ENCODE assay signal across 17 mouse cellular contexts in genomic region chr11:71929716-71930488, GRCm38 (mm10).
DNase-seq lines count a peak whose midpoint lies in the region; ATAC-seq and TF ChIP-seq lines count a peak whose summit lies in the region.
"Had no signal": no experiment of that assay in that cellular context is flagged by ENCODE, and none has a peak within 500 bp of the region (broad histone marks: within the 10 kb centered on the region; RNA-seq: fewer than 3 reads in every experiment).

No protein-coding gene starts in this region.

- WGBS in hindbrain, postnatal 0 days, result 76% methylated on average over 7 of the region's 7 CpGs
- WGBS in hindbrain, embryonic 16.5 days, result 78% methylated on average over 7 of the region's 7 CpGs
- WGBS in midbrain, embryonic 15.5 days, result 78% methylated on average over 7 of the region's 7 CpGs

- no peak overlapping the region for H3K4me2 ChIP-seq in hindbrain, postnatal 0 days (ENCODE audit: low read depth, low read length)
- H3K4me2 ChIP-seq in hindbrain, embryonic 16.5 days (ENCODE audit: low read length), result no peak overlapping the region
- H3K4me2 ChIP-seq in midbrain, embryonic 15.5 days, result no peak overlapping the region
- H3K4me2 ChIP-seq: limb, embryonic 13.5 days; midbrain, embryonic 13.5 days had no signal

- no peak for TF ChIP-seq CTCF in hindbrain, postnatal 0 days (IDR thresholded peaks at IDR 0.05; ENCODE audit: low read depth)

- H3K27me3 ChIP-seq in hindbrain, postnatal 0 days (ENCODE audit: insufficient read depth, low read length), result no peaks in the 10 kb centered on the region
- no peaks in the 10 kb centered on the region for H3K27me3 ChIP-seq in hindbrain, embryonic 16.5 days (replicated peaks; ENCODE audit: control insufficient read depth, insufficient read depth, low read length)
- no peaks in the 10 kb centered on the region for H3K27me3 ChIP-seq in midbrain, embryonic 15.5 days (replicated peaks)
- H3K27me3 ChIP-seq: limb, embryonic 13.5 days; midbrain, embryonic 13.5 days; Patski had no signal

- H3K9ac ChIP-seq in hindbrain, postnatal 0 days (replicated peaks; ENCODE audit: low read length), result no peak overlapping the region
- no peak overlapping the region for H3K9ac ChIP-seq in hindbrain, embryonic 16.5 days (ENCODE audit: low read depth, low read length)
- no peak overlapping the region for H3K9ac ChIP-seq in midbrain, embryonic 15.5 days
- H3K9ac ChIP-seq: limb, embryonic 13.5 days; liver, embryonic 14.5 days; midbrain, embryonic 13.5 days had no signal

- H3K36me3 ChIP-seq in hindbrain, postnatal 0 days (ENCODE audit: insufficient read depth, low read length), result no peaks in the 10 kb centered on the region
- H3K36me3 ChIP-seq in hindbrain, embryonic 16.5 days (ENCODE audit: control insufficient read depth, insufficient read depth, low read length), result no peaks in the 10 kb centered on the region
- no peaks in the 10 kb centered on the region for H3K36me3 ChIP-seq in midbrain, embryonic 15.5 days (replicated peaks)
- H3K36me3 ChIP-seq: limb, embryonic 13.5 days; midbrain, embryonic 13.5 days had no signal

- H3K4me3 ChIP-seq in hindbrain, postnatal 0 days (ENCODE audit: low read length), result no peak overlapping the region
- H3K4me3 ChIP-seq in hindbrain, embryonic 16.5 days (ENCODE audit: low read length), result no peak overlapping the region
- no peak overlapping the region for H3K4me3 ChIP-seq in midbrain, embryonic 15.5 days
- H3K4me3 ChIP-seq: limb, embryonic 13.5 days; midbrain, embryonic 13.5 days had no signal

- H3K27ac ChIP-seq in hindbrain, postnatal 0 days, result no peak overlapping the region
- H3K27ac ChIP-seq in hindbrain, embryonic 16.5 days (ENCODE audit: low read depth, low read length), result no peak overlapping the region
- no peak overlapping the region for H3K27ac ChIP-seq in midbrain, embryonic 15.5 days
- H3K27ac ChIP-seq: limb, embryonic 13.5 days; liver, embryonic 14.5 days; midbrain, embryonic 13.5 days had no signal

- no peak for ATAC-seq in hindbrain, postnatal 0 days
- ATAC-seq in hindbrain, embryonic 16.5 days, result no peak
- ATAC-seq in midbrain, embryonic 15.5 days (replicated peaks), result no peak
- ATAC-seq: midbrain, embryonic 13.5 days; Patski had no signal

- no peaks in the 10 kb centered on the region for H3K4me1 ChIP-seq in hindbrain, postnatal 0 days (ENCODE audit: insufficient read depth, low read length)
- no peaks in the 10 kb centered on the region for H3K4me1 ChIP-seq in hindbrain, embryonic 16.5 days (ENCODE audit: control insufficient read depth, insufficient read depth, low read depth, low read length)
- no peaks in the 10 kb centered on the region for H3K4me1 ChIP-seq in midbrain, embryonic 15.5 days
- H3K4me1 ChIP-seq: limb, embryonic 13.5 days; midbrain, embryonic 13.5 days had no signal

- peak; percentile 10 for DNase-seq in hindbrain, postnatal 0 days (ENCODE audit: low spot score)
- peak; percentile 79 for DNase-seq in brain, adult 2 months (ENCODE audit: low read depth, low spot score)
- DNase-seq in frontal cortex, adult 2 months (ENCODE audit: extremely low spot score in 1 of 2, low spot score in 1 of 2), result peak; percentile 17 to 67
- peak; percentile 59 to 75 for DNase-seq in right cerebral cortex, postnatal 10 days (ENCODE audit: low spot score in 2 of 2)
- DNase-seq in testis, postnatal 14 days (ENCODE audit: low spot score), result no peak
- DNase-seq: adrenal gland, postnatal 36 days; B cell, adult 2 months; cerebellum, adult 9-11 months; gastrocnemius, postnatal 36 days; retina, postnatal 1 day; thymus, adult 18-20 months had no signal

- H3K9me3 ChIP-seq in hindbrain, postnatal 0 days (ENCODE audit: low read length), result no peaks in the 10 kb centered on the region
- no peaks in the 10 kb centered on the region for H3K9me3 ChIP-seq in hindbrain, embryonic 16.5 days (ENCODE audit: control insufficient read depth, low read length)
- no peaks in the 10 kb centered on the region for H3K9me3 ChIP-seq in midbrain, embryonic 15.5 days
- H3K9me3 ChIP-seq: limb, embryonic 13.5 days; midbrain, embryonic 13.5 days had no signal
